Mouse (Mus musculus): ENCODE results near the gene Gpr6.
A peak's percentile ranks its signal among the peaks of the same experiment; 100 is the strongest.

Gene Gpr6

GRCm38 (mm10) chr10:41072116-41072515 lies at the start of gene Gpr6:
Gene Gpr6, minus strand, starts transcription at chr10:41072285.
- DNase-seq (ENCODE audit: low spot score in 2 of 2) = no peak

GRCm38 (mm10) chr10:41100060-41100459 lies 28.0 kb upstream of the Gpr6 start:
- DNase-seq (ENCODE audit: low spot score in 2 of 2) = no peak

- DNase-seq (ENCODE audit: low spot score in 2 of 2) = no peak
These were observed 26.1 kb upstream of the Gpr6 start for GRCm38 (mm10) chr10:41098137-41098536.

- DNase-seq (ENCODE audit: low spot score in 2 of 2) = no peak
These were observed 16.8 kb upstream of the Gpr6 start for GRCm38 (mm10) chr10:41088852-41089251.

- DNase-seq (ENCODE audit: low spot score in 2 of 2) = peak; percentile 23 to 70
These were observed 389 bp downstream of the Gpr6 start for GRCm38 (mm10) chr10:41071696-41072095.

GRCm38 (mm10) chr10:41070693-41071651 lies 1.1 kb downstream of the Gpr6 start:
- no peak for DNase-seq (ENCODE audit: low spot score in 2 of 2)

GRCm38 (mm10) chr10:41060250-41060831 lies 11.7 kb downstream of the Gpr6 start:
- DNase-seq (ENCODE audit: low spot score in 2 of 2) = no peak

GRCm38 (mm10) chr10:41055581-41055980 lies 16.5 kb downstream of the Gpr6 start:
- DNase-seq (ENCODE audit: low spot score in 2 of 2) = no peak

GRCm38 (mm10) chr10:41054005-41054404 lies 18.1 kb downstream of the Gpr6 start:
- no peak for DNase-seq (ENCODE audit: low spot score in 2 of 2)

GRCm38 (mm10) chr10:41042272-41042671 lies 29.8 kb downstream of the Gpr6 start:
- DNase-seq (ENCODE audit: low spot score in 2 of 2) = no peak

GRCm38 (mm10) chr10:41041478-41041877 lies 30.6 kb downstream of the Gpr6 start:
- DNase-seq (ENCODE audit: low spot score in 2 of 2) = no peak

- DNase-seq (ENCODE audit: low spot score in 2 of 2) = no peak
These were observed 31.5 kb downstream of the Gpr6 start for GRCm38 (mm10) chr10:41040530-41041085.

- no peak for DNase-seq (ENCODE audit: low spot score in 2 of 2)
These were observed 33.6 kb downstream of the Gpr6 start for GRCm38 (mm10) chr10:41038476-41038875.

GRCm38 (mm10) chr10:41037722-41038121 lies 34.4 kb downstream of the Gpr6 start:
- DNase-seq (ENCODE audit: low spot score in 2 of 2) = no peak

GRCm38 (mm10) chr10:41032811-41033210 lies 39.3 kb downstream of the Gpr6 start:
- DNase-seq (ENCODE audit: low spot score in 2 of 2) = peak in 1 of 2 experiments; percentile 7

GRCm38 (mm10) chr10:41024860-41025259 lies 47.2 kb downstream of the Gpr6 start:
- no peak for DNase-seq (ENCODE audit: low spot score in 2 of 2)

GRCm38 (mm10) chr10:41024406-41024805 lies 47.7 kb downstream of the Gpr6 start:
- no peak for DNase-seq (ENCODE audit: low spot score in 2 of 2)

GRCm38 (mm10) chr10:41022226-41022625 lies 49.9 kb downstream of the Gpr6 start:
- DNase-seq (ENCODE audit: low spot score in 2 of 2) = no peak

Data from spleen, postnatal 4 days (tissue).